Mouse (Mus musculus): Measurements from ENCODE around the gene Ppfibp2. TPM values are rescaled to one million over a fixed set of nuclear protein-coding genes. Genes with fewer than 3 reads are reported as not detected.

Ppfibp2 gene
- polyA plus RNA-seq, 1 experiment from 2014 or later: 3.0 TPM

DNA sequence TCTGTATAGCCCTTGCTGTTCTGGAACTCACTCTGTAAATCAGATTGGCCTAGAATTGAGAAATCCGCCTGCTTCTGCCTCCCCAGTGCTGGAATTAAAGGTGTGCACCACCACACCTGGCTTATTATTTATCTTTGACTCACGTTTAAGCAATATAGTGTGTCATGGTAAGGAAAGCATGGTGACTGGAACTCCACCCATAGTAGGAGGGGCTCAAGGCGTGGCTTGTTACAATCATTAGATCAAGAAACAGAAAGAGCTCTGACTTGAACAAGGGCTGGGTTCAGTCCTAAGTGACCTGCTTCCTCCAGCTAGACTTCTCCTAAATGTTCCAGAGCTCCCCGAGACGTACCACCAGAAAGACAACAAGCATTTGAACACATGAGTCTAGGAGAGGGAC is 105.6 kb downstream of the Ppfibp2 start:
- no peak for DNase-seq (ENCODE audit: low spot score)

DNA sequence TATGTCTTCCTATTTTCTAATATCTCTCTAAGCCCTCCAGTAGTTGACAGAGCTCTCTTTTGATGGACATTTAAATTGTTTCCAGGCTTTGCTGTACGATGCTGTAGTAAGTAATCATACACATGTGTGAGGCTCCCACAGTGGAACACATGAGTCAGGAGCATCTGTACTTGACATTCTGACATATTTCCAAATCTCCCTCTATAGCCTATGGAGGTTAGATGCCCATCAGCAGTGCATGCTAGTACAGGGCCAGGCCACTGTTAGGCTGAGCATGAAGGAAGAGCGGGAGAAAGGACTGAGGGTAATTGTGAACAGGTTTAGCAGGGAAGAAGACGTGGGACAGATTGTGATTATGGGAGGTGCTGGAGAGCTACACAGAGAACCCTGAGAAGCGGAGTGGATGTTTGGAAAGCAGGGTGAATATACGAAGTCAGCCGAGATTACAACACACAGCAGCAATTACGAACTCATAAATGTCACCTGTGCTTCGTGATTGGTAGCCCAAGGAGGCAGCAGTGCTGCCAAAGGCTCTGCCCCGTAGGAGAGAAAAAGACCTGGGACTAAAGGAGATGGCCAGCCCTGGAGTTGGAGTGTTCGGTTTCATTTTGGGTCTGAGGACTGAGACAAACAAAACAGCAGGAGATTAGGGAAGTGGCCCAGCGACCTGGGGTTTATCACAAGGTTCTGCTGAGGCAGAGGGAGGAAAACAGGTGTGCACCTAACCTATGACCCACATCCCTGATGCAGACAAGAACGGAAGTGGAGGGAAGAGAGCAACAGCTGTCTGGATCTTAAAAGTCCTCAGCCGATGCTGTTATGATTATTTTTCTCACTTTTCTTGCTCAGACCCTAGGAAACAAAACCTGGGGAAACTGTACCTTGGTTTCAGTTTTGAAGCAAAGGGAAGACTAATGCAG is 107.7 kb downstream of the Ppfibp2 start:
- DNase-seq (ENCODE audit: low spot score): peak; percentile 77

DNA sequence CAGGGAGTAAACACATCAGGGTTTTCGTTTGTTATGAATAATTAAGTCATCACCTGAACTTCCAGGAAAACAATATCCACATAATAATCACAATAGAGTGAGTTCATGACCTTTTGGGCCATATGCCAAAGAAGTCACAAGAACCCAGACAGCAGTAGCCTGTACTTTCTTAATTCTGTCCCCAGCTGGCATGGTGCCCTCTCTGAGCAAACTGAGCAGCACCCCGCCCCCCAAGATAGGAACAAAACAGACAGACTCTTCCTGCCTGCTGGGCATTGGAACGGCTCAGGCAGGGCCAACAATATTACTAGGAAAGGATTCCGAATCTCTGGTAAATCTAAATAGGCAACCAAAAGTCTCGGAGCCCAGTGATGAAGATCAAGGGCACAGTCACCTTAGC is 110.9 kb downstream of the Ppfibp2 start:
- no peak for DNase-seq (ENCODE audit: low spot score)

DNA sequence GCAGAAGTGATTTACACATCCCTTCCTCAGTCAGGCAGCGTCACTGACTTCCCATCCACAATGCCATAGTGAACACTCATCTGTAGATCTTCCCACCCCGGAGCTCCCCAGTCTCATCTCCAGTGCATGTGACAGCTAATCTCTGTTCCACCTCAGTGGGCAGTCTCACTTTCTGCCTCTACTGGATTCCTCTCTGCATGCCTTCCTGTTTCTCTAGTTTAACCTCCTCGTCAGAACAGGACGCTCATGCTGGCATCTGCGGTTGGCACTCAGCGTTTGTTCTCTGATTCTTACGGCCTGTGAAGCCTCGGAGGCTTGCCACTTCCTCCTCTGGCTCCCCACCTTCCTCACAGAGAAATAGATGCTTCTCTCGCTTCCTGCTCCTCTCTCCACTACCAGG is 112.6 kb downstream of the Ppfibp2 start:
- DNase-seq (ENCODE audit: low spot score): peak; percentile 93

DNA sequence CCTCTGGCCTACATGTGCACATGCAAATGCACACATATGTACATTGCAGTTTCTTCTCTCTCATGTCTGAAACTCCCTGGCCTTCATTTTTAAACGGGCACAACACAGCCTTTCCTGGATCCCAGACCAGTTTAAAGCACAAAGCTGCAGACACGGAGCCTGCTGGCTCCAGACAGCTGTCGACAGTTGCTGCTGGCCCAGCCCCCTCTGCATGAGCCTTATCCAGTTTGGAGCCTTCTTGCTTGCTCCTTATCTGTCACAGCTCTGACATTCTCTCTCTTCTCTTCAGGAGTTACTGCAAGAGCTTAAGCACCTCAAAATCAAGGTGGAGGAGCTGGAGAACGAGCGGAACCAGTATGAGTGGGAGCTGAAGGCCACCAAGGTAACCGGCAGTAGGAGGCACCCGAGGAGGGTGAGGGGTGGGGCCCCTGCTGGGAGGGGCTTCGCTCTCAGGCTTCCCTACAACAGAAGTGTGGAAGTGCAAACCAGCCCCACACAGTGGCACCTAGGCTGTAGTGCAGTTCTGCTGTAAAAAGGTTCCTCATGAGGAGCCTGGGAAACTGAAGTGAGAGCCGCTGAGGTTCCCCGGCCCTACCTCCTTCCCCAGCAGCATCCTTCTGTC is 113.6 kb downstream of the Ppfibp2 start:
- peak; percentile 92 for DNase-seq (ENCODE audit: low spot score)

DNA sequence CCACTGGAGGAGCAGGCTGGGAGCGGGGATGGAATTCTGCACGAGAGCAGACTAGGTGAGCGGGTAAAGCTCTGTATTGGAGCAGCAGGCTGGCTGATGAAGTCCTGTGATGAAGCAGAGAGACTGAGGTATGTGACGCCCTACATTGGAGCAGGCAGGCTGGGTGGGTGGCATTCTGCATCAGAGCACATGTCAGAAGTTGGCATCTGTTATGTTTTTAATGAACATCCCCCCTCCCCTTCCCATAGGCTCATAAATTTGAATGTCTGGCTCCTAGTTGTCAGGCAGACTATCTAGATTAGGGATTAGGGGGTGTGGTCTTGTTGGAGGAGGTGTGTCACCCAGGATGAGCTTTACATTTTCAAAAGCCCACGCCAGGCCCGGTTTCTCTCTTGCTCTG is 117.7 kb downstream of the Ppfibp2 start:
- no peak for DNase-seq (ENCODE audit: low spot score)

DNA sequence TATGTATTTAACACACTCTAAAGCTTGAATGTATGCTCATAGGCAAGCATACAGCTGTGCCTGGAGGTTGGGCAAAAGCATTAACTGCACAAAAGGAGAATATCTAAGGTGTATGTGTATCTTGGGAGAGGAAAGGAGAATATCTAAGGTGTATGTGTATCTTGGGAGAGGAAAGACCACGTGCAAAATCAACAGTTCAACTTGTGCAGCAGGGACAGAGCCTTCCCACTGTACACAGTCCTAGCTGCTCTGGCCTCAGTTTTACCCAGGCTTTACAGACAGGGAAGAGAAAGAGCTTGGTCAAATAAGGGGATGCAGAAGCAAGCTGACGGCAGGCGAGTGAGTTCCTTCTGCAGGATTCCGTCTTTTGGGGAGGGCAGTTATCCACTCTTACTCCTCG is 119.1 kb downstream of the Ppfibp2 start:
- DNase-seq (ENCODE audit: low spot score): no peak

DNA sequence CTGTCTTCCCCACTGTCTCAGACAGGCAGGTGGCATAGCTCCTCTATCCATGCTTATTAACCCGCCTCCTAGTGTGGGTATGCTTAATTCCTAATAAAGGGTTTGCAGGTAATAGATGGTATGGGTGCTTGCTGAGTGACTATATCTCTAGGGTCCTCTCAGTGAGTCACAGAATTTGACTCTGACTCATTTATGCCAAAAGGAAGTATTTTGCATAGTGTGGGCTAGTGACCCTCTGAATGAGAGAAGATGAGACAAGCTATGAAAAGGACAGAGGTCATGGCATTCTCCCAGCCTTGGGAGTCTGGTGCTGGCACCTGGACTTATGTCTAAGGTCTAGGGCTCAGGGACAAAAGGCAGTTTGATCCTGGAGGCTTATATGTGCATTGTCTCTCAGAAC is 125.8 kb downstream of the Ppfibp2 start:
- no peak for DNase-seq (ENCODE audit: low spot score)

DNA sequence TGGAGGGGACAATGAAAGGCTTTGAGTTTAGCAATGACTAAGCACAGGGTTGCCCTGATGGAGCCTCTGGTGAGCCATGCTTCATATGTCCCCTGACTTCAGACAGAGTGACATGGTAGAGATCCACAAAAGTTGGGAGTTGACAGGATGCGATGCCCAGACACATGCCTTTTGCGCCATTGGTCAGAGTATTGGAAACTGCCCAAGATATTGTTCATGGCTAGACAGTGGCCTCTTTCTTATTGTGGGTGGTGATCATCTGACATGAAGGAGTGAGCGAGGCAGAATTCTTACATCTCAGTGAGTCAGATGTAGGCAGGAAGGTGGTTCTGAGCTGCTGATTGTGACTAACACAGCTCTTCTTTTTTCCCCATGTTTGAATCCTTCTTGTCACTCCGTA is 127.5 kb downstream of the Ppfibp2 start:
- no peak for DNase-seq (ENCODE audit: low spot score)

DNA sequence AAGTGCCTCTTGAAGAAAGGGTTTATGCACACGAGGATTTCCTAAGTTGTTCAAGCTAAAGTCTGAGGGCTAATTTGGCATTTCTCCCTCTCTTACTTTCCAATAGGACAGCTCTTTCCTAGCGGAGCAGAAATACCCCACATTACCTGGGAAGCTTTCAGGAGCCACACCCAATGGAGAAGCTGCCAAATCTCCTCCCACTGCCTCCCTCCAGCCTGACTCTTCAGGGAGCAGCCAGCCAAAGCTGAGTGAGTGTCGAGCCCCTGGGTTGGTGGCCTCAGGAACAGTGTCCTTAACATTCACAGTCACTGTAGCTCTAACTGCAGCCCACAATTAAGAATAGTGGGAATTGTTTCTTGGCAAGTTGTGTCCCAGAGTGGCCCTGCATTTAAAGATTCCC is 132.5 kb downstream of the Ppfibp2 start:
- no peak for DNase-seq (ENCODE audit: low spot score)

DNA sequence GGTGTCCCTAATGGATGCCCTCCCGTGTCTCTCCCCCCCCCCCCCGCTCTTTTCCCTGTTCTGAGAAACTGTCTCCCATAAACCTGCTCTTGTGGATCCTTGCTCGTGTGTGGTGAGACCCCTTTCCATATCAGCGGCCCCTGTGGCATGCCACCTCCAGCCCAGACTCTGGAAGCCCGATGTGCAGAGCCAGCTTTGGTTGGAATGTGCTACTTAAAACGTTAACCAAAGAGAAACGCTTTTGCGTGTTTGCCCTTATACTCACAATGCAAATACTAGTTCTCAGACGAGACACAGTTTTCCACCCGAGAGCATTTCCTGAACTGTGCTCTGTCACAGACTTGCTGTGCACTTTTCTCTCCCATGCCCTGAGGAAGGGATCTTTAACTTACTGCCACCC is 135.6 kb downstream of the Ppfibp2 start:
- no peak for DNase-seq (ENCODE audit: low spot score)

DNA sequence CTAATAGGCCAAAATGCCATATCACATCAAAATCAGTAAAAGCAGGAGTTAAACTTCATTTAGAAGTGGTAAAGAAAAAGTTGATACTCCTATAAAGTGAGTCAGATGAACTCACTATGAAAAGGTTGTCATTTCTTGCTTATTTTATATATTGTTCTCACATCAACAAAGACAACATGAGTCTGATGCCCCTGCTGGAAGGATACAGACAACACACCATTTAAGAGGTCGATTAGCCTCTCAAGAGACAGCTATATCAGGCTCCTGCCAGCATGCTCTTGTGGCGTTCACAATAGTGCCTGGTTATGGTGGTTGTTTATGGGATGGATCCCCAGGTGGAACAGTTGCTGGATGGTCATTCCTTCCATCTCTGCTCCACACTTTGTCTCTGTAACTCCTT is 138.2 kb downstream of the Ppfibp2 start:
- DNase-seq (ENCODE audit: low spot score): peak; percentile 28

DNA sequence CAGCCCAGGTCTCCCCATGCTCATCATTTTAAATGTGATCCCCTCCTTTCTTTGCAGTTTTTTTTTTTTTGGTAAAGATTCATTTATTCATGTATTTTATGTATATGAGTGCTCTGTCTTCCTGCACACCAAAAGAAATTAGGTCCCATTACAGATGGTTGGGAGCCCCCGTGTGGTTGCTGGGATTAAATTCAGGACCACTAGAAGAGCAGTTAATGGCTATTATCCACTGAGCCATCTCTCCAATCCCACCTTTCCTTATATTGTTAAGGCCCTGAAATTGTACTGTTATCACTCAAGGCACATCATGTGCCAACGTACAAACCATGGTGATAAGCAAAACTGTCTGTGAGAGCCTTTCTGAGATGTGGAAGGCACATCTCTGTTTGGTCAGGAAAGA is 143.7 kb downstream of the Ppfibp2 start:
- peak; percentile 22 for DNase-seq (ENCODE audit: low spot score)

DNA sequence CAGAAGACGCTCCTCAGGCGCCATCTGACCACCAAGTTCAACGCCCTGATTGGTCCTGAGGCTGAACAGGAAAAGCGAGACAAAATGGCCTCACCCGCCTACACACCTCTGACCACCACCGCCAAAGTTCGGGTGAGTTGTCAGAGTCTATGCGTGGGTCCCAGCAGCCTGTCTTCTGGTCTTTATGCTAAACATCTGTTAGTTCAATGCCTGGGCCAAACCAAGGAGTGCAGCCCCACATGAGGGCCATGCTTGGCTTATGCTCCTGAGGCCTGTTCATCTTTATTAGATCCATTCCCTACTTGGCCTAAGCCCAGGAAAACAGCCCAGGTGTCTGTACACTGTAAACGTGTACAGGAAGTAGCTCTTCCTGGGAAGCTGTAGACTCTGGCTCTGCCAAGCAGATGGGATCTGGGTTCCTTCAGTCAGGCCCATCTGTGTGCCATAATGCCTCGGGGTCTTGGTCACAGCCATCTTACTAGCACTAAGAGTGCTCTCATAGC is 148.0 kb downstream of the Ppfibp2 start:
- no peak for DNase-seq (ENCODE audit: low spot score)

DNA sequence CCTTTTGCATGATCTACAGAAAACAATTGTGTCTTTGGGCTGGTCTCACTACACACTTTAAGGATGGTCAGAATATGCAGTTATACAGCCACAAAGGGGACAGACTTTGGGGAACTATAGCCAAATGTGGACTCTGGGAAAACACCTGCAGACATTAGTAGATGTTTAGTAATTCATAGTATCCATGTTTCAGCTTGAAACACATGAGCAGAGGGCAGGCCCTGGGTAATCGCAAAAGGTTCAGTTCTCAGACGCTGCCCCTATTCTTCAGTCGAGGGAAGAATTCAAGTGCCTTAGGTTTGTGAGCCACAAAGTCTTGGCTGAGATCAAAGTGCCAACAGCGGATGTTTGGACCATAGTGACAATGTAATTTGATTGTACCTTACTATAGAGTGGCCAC is 149.4 kb downstream of the Ppfibp2 start:
- no peak for DNase-seq (ENCODE audit: low spot score)

DNA sequence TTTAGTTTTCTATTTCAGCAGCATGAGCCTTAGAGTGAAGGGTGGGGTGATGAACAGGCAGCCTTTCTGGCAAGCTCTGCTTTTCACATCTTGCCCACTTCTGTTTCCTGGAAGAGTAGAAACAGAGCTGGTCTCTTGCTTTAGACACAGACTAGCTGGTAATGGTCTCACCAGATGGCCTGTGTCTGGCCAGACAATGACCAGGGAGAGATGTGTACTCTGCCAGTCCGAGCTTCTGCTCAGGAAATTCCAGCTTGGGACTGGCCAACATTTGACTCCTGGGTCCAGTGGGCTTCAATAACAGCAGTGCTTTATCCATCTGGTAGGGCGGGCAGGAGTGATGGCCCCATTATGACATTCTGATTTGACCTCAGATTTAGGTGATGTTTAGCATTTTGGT is 150.1 kb downstream of the Ppfibp2 start:
- DNase-seq (ENCODE audit: low spot score): no peak

DNA sequence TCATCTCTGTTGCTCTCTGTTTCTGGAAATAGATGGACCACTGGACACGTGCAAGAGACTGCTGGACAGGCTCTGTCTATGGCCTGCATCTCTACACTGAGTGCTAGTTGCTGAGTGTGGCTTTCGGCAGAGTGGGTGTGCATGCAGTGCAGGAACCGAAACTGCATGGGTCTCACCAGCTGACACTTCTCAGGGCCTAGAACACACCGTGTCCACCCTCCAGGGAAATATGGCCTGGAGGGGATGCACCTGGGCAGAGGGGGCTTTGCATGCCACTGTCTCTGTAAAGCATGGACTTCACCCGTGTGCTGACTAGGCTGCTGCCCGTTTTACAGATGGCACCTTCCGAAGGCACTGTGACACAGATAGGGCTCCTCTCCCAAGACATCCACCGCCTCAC is 151.0 kb downstream of the Ppfibp2 start:
- DNase-seq (ENCODE audit: low spot score): no peak

DNA sequence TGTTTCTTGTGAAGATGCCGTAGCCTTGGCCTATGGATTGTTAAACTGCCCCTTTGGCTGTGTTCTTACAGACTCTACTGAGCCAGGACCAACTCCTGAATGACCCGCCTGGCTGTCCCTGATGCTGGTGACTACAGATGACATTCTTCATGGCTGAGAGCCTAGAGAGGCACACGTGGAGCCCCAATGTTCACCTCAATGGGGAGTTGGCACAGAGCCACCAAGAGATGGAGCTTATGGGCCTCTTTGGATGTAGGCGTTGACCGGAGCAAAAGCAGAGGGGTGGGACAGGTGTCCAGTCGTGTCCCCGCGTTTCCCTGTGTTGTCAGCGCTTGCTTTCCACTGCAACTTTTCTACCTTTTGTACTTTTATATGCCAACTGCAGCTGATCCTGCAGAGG is 152.5 kb downstream of the Ppfibp2 start:
- DNase-seq (ENCODE audit: low spot score): no peak

DNA sequence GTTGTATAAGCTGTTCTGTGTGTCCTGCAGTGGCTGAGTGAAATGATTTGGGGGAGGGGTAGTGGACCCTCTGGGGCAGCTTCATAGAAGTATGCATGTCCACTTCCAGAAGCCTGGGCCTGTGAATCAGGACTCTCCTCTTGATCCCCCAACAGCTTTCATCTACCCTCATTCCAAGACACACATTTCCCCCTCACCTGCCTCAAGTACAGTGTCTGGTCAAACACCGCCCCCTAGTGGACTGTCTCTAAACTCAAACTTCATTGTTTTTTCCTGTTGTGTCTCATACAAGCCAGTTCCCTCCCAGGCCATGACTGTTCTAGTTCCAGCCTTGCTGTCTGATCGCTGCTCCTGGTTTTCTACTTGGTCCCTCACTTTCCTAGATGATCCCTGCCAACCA is 152.9 kb downstream of the Ppfibp2 start:
- DNase-seq (ENCODE audit: low spot score): peak; percentile 79

DNA sequence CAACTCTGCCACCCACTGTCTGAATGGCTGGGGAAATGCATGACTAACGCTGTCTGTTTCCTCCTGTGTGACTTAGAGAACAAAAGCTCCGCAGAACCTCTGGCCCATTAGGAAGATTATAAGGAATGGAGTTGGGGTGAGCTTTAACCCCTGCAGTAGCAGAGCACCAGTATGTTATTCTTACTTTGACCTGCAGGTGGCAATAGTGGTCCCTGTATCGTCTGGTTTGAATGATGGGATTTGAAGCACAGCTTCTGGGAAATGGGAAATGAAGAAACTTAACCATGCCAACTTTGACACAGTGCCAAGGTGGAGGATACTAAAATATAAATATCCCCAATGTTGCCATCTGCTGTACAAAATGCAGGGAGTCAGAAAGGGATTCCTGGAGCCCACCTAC is 154.3 kb downstream of the Ppfibp2 start:
- peak; percentile 60 for DNase-seq (ENCODE audit: low spot score)

DNA sequence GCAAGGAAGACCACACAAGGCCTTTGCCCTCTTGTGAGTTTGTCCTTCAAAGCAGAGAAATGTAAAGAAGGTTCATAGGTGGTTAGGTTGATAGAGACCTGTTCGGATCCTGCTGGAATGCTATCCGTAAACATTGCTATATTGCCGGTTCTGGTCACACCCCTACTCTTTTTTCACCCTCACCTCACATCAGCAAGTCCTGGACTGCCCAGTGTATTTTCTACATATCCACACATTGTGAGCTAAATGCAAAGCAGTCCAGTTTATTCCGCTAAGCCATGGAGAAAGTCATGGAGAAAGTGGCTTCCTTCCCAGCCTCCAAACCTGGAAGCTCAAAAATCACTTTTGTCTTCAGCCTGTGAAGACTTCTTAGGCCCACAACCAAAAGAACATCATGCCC is 154.7 kb downstream of the Ppfibp2 start:
- no peak for DNase-seq (ENCODE audit: low spot score)

DNA sequence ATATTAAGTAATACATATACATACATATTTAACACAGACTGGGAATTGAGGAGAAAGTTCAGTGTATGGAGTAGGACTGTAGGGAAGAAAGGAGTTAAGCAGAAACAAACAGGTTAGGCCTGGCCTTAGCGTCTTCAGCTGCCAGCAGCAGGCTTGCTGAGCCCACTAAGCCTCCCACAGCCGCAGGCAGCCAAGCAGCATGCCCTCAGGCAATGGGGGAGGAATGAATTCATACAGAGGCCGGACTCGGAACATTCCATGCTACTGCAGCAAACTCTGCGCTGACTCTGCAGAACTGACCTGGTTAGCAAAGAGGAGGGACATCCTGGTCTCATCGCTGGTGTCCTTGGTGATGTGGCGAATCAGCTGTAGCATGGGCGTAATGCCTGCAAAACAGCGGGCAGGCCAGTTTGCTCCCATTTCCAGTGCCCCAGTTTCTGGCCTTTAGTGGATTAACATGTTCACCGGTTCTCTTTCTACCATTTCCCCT is 157.1 kb downstream of the Ppfibp2 start:
- DNase-seq (ENCODE audit: low spot score): no peak

DNA sequence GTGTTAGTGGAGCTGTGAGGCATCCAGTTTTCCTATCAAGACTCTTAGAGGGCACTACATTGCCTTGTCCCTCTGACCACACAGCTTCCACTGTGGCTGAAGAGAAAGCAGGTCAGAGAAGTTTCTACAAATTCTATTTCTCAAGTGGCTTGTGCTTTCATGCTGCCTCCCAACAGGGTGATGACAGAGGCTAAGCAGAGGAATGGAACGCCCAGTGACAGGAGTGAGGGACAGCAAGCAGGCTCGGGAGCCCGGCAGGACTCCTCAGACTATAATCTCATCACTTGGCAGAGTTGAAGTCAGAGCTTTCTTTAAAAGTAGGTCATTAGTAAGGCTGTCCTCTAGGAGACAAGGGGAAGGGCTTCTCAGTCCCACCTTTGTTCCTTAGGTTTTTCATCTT is 160.9 kb downstream of the Ppfibp2 start:
- DNase-seq (ENCODE audit: low spot score): no peak
